Mouse (Mus musculus): ENCODE data around the gene Pitpna. TPM values are rescaled to one million over a fixed set of nuclear protein-coding genes. Genes with fewer than 3 reads are reported as not detected.
"Not testable (repeated sequence)": the region's sequence is repeated elsewhere in the genome, so short reads cannot be mapped to it uniquely, and the experiment has no call there.

The Pitpna gene
- total RNA-seq, 4 experiments from 2014 or later: 153 to 214 (median 207) TPM

DNA sequence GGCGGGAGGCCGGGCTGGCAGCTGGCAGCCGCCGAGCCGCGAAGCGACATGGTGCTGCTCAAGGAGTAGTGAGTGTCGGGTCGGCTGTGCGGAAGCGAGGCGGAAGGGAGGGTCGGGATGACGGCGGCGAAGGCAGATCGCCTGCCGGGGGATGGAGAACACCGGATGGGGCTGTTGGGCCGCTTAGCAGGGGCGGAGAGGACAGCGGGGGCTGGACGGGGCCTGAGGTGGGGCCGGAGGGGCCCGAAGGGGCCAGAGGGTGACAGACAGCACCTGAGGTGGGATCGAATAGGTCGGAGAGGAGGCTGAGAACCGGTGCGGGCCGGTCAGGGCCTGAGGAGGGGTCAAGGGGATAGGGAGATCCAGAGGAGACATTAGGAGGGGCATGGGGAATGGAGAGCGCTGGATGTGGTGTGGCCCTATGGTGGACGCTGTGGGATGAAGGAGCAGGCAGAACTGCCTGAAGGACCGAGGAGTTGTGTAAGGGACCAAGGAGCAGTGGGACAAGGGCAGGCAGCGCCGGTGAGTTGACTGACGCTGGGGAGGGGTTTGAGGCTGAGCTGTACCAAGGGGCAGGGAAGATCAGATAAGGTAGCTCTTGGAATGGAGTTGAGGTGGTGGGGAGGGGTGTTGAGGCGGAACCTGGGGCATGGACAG, 516 bp downstream of the Pitpna start:
- DNase-seq (ENCODE audit: low spot score in 2 of 2): no peak

DNA sequence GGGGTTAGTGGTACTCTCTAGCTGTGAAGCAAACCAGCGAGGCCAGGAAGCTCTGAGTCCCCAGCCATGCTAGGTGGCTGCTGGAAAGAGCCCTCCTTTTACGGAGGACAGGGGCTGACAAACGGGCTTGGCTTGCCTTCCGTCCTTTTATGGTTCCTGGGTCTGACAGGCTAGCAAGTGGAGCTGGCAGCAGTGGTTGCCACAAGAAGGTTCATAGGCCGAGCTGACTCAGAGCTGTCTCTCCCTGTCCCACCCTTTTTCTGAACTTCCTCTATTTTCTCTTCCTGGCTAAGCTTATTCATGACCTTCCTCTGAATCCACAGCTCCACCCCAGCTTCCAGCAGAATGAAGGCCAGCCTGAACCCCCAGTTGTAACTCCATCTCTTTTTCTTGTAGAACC, 4.7 kb downstream of the Pitpna start:
- no peak for DNase-seq (ENCODE audit: low spot score in 2 of 2)

DNA sequence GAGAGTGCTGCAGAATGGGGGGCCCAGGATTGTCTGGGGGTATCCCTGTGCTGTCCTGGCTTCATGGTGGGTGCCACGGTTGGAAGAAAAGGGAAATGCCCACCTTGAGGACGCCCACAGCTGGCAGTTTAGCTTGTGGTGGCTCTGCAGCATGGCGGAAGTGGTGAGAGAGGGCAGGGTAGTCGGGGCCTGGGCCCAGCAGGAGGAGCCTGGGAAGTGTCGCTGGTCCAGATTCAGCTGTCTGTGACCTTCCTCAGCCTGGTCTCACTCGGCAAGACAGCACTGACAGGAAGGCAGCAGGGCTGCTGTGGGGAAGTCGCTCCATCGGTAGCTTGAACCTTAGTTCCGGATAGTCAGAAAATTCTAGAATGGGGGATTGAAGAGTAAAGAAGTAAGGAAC, 6.5 kb downstream of the Pitpna start:
- DNase-seq (ENCODE audit: low spot score in 2 of 2): no peak

DNA sequence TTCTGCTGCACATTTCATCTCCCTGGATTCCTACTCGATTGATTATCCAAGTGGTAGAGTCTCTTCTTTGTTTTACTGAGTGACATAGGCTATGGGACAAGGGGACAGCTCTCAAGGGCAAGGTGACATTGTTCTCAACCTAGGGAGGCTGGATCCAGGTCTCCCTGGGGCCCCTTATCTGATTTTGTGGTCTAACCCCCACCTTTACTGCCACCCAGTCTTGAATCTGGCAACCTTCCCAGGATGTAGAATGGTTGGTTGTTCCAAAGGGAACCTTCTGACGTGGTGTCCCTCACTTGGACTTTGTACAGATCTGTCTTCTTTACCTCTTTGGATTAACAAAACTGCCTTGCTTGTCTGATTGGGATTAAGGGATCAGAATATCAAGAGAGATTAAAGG, 7.5 kb downstream of the Pitpna start:
- DNase-seq (ENCODE audit: low spot score in 2 of 2): no peak

DNA sequence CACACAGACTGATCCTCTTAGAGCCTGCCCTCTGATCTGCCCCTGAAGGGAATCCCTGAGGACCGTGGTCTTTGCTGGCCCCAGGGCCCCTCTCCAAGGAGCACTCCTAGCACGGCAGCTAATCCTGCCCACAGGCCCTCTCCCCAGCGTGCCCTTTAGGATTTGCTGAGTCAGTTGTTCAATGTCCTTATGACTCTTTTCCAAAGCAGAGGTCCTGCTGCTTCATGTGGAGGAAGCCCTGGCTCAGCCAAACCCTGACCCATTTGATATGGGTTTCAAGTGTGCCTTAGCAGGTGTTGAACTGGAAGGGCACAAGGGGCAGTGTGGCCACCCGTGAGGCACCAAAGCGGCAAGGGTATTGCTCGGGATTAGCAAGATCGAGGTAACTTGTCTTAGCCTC, 7.9 kb downstream of the Pitpna start:
- DNase-seq (ENCODE audit: low spot score in 2 of 2): peak; percentile 39 to 65

DNA sequence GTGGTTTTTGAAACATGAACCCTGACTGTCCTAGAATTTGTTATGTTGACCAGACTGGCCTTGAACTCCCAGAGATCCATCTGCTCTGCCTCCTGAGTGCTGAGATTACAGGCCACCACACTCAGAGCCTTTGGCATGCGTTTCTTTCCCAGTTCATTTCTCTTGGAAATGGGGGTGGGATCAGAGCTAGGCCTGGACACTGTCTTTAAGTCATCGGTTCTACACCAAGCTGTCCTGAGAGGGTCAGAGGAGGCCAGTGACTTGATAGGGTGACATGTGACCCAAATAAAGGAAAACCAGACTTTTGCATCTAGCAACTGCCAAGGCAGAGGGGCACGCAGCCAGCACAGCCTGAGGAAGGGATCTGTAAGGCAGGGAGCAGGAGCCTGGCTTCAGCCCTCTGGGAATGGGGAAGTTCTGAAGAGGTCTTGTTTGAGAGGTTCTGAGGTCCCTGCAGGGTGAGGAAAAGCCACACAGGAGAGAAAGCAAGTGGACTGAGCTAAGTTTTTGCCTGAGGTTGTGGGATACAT, 8.9 kb downstream of the Pitpna start:
- DNase-seq (ENCODE audit: low spot score in 2 of 2): peak; percentile 57 to 71

DNA sequence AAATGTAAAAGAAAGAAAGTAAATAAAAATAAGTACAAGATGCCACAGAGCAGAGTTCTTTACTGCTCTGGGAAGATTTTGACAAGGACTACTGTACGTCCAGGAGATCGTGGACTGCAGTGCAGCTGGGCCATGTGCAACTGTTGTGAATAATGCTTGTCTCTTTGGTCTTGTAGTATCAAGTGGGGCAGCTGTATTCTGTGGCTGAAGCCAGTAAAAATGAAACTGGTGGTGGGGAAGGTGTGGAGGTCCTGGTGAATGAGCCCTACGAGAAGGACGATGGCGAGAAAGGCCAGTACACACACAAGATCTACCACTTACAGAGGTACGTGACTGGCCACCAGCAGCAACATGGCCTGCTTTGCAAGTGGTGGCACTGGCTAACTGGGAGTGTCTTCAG, 10.1 kb downstream of the Pitpna start:
- DNase-seq (ENCODE audit: low spot score in 2 of 2): no peak

DNA sequence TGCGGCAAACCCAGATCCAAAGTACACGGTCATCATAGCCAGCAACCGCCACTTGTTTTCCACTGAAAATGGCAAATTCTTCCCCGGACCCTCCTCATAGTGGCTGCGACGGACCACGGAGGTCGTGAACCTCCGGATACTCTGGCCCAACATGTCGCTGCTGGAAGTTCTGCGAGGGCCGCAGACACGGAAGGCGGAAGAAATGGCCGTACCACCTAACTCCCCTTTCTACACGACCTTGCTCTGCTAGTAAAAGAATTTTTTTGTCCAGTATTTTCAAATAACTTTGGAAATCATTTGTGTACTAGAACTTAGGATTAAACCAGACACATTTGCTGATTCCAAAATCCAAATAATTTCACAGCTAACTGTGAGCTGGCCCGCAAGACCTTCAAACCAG, 11.9 kb downstream of the Pitpna start:
- DNase-seq (ENCODE audit: low spot score in 2 of 2): not testable (repeated sequence)

DNA sequence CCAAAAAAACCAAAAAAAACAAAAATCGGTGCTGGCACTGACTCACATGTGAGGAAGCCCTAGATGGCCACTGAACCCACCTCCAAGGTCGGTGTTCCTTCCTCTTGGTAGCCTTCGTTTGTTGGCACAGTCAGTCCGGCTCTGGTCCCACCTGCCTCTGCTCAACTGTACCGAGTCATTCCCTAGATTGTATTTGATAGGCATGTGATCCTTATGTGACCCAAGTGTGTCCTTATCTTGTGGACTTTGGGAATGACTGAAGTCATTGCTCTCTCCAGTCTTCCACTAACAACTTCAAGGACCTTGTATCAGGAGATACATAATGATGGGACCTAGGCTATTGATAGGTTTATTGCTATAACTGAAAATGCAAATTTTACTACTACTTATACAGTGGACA, 16.9 kb downstream of the Pitpna start:
- DNase-seq (ENCODE audit: low spot score in 2 of 2): no peak

DNA sequence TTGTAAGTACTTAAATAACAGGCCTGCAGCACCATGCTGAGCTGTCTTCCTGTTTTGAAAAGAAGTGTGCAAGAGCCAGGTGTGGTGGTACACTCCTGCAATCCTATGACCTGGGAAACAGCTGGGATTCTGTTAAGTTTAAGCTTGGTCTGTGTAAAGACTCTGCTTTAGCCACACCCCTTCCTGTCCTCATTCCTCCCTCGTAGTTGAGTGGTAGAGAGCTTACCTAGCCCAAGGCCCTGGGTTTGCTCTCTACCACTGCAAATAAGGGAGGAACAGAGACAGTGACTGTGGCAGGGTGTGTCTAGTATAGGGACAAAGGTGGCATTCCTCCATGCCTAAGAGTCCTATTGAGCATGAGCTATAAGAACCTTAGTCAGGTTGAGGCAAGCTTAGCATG, 17.4 kb downstream of the Pitpna start:
- no peak for DNase-seq (ENCODE audit: low spot score in 2 of 2)

DNA sequence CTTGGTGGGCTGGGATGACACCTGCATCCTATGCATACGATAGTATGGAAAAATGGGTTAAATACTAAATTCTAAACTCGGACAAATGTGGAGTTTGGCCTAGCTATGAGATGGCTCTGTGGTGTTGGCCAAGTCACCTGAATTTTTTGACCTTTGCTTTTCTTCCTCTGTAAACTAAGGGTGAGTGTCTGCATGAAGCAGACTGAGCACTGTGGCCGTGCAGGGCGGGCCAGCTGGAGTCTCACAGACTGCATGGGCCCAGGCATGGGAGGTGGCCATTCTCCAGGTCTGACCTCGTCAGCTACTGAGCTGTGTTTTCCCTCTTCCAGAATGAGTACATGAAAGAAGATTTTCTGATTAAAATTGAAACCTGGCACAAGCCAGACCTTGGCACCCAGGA, 20.9 kb downstream of the Pitpna start:
- DNase-seq (ENCODE audit: low spot score in 2 of 2): no peak

DNA sequence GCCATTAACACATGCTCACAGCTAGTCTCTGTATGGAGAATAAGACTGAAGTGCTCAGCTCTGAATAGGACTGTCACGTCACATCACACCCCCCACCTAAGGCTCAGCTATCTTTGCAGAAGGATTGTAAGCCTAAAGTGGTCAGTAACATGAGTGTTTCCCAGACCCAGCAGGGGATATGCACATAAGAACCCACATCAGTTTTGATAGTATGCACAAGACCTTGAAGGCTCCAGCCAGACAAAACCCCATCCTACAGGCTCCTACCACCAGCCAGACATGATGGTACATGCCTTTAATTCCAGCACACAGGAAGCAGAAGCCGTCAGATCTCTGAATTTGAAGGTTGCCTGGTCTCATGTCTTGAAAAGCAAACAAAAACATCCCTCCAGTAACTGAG, 22.1 kb downstream of the Pitpna start:
- no peak for DNase-seq (ENCODE audit: low spot score in 2 of 2)

DNA sequence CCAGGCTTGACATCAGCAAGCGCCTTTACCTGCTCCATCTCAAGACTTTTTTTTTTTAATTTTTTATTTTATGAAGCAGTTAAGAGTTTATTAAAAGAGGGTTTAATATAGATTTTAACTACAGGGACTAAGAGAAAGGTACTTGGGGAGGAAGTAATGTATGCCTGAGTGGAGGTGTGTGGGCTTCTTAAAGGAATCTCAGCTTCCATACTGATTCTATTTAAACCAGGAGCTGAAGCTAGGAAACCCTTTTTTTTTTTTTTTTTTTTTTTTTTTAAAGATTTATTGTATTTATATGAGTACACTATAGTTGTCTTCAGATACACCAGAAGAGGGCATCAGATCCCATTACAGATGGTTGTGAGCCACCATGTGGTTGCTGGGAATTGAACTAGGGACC, 26.9 kb downstream of the Pitpna start:
- no peak for DNase-seq (ENCODE audit: low spot score in 2 of 2)

DNA sequence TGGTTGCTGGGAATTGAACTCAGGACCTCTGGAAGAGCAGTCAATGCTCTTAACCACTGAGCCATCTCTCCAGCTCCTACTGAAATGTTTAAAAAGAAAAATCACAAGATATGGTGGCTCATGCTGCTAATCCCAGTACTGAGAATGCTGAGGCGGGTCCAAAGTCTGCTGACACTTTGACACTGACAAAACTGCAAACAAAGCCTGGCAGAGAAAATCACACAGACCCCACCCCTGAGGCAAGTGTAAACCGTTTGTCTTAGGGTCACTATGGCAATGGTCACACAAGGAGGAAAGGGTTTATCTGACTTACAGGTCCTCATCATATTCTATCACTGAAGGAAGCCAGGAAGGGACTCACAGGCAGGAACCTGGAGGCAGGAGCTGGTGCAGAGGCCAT, 27.7 kb downstream of the Pitpna start:
- no peak for DNase-seq (ENCODE audit: low spot score in 2 of 2)

DNA sequence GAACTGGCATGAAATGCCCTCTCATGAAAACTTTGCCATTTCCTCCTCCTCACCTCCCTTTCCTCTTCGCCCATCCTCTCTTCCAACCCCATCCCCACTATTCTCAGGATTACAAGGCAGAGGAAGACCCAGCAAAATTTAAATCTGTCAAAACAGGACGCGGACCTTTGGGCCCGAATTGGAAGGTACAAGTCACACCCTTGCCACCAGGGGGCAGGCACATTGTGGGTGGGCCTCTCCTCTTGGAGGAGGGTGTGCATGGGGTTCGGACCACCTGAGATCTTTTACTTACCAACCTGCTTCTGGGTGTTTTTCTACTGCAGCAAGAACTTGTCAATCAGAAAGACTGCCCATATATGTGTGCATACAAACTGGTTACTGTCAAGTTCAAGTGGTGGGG, 31.2 kb downstream of the Pitpna start:
- DNase-seq (ENCODE audit: low spot score in 2 of 2): no peak

DNA sequence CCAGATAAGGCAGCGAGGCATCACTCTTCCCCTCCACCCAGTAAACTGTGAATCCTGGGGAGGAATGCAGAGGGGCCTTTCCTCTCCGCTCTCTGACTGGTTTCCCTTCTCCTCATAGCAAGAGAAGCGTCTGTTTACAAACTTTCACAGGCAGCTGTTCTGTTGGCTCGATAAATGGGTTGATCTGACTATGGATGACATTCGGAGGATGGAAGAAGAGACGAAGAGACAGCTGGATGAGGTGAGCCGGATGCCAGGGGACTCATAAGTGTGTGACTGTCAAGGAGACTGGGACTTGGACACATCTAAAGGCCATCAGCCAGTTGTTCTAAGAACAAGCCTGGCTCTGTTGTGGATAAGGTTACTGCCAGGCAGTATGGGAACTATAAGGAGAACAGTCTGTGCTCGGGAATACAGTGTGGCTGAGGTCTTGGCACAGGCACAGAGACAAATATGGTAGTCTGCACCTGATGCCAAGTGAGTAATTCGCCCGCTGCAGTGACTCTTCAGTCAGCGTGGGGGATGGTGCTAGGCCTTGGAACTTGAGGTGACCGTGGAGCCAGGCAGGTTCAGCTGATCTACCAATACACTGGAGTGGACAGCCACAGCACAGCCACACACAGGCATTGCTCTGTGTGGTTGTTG, 32.4 kb downstream of the Pitpna start:
- DNase-seq (ENCODE audit: low spot score in 2 of 2): peak; percentile 79 to 82

DNA sequence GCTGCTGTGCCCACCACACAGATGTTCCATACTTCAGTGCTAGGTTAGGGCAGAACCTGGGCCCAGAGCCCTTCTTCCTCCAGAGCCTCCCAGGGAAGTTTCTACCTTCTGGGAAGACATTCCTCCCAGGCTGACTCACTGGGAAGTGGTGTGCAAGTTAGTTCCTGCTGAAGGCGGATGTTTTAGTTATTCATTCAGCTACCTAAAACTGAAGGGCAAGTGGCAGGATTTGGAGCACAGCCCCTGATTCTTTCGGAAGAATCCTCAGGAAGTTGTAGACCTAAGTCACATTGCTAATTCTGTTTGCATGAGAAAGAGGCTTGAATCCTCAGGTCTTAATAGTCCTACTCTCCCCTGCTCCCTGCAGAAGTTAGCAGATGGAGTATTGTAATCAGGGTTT, 33.5 kb downstream of the Pitpna start:
- no peak for DNase-seq (ENCODE audit: low spot score in 2 of 2)

DNA sequence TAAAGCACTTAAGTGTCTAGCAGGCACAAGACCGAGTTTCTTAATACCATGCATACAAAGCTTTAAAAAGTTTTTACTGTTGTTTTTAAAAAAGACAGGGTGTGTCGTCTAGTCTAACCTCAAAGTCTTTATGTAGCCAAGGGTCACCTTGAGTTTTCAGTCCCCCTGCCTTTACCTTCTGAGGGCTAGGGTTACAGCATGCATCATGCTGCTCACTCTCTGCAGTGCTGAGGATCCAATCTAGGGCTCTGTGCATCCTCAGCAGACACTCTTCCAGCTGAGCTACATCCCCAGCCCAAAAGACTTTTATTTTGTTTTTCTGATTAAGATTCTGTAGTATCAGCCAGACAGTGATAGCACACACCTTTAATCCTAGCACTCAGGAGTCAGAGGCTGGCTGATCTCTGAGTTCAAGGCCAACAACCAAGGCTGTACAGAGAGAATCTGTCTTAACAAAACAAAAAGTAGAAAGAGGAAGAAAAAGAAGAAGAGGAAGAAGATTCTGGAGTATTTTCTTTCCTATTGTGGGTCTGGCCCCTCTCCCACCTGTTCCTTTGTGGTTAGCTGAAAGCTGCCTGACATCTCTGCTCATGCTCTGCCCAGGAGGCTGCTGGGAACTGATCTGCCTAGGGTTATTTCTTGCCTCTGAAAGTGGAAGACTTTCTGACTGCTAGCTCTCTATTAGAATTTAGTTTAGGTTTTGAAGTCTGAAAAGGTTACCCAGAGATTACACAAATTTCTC, 34.9 kb downstream of the Pitpna start:
- DNase-seq (ENCODE audit: low spot score in 2 of 2): no peak

DNA sequence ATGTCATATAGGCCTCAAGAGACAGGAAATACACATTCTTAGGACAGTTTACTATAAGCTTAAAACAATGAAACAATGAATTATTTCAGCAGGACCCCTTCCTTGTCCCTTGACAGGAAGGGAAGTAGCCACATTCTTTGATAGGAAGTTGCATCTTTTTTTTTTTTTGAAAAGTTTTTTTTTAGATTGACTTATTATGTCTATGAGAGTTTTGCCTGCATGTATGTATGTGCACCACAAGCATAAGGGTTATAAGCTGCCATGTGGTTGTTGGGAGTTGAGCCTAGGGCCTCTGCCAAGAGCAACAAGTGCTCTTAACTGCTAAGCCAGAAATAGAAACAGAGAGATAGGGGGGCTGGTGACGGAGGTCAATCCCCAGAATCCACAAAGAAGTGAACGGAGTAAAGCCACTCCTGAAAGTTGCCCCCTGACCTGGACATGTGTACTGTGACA, 36.2 kb downstream of the Pitpna start:
- no peak for DNase-seq (ENCODE audit: low spot score in 2 of 2)

DNA sequence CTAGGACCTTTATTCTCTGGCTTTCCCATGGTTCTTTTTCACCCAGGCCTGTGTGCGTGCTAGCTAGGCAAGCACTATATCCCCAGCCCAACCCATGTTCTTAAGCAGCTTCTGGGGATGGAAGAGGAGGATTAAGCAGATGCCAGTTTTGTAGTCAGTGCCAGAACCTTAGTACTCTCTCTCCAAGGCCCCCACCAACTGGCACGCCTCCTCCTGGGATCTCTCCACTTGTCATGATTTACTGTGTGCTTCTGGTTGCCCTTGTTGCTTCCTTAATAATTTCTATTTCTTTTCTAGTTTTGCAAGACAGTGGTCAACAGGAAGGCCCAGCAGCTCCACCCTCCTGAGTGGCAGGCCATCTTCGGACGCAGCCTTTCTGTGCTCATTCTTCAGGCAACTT, 37.9 kb downstream of the Pitpna start:
- no peak for DNase-seq (ENCODE audit: low spot score in 2 of 2)

DNA sequence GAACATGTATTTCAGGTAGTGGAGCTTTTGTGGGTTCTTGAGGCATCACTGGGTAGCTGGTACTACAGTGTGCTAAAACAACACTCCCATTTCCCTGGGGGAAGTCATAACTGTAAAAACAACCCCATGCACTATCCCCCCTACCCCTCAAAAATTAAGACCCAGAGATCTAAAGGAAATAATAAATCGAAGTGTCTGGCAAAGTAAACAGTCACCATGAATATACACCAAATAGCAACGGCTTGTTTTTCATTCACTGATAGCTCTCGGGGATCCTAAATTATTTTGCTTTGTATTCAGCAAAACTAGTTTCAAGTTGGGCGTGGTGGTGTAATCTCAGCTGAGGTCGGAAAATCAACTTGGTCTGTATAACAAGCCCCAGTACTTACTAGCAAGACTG, 42.2 kb downstream of the Pitpna start:
- no peak for DNase-seq (ENCODE audit: low spot score in 2 of 2)

DNA sequence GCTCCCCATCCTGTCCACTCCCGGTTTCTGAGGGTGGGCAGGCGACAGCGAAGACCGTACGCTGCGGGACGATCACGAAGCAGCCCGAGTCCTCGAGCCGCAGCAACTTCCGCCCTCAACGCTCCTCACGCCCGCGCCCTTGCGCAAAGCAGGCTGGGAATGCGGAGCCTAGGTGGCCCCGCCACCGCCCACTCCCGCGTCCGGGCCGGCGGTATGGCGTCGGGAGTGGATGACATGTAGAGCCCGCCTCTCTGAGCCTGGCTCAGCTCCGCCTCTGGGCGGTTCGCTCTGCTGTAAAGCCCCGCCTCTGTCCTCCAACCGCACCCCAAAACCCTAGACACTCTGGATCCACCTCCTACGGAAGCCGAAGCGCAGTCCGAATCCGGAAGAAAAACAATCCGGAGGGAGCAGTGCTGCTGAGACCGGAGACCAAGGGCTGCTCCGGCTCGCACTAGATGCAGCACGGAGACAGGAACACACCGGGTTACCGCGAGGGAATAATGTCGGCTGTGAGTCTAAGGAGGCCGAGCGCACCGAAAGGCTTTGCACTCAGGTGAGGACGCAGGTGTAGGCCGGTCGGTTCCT, 42.8 kb downstream of the Pitpna start, which contains the start of gene Inpp5k:
Gene Inpp5k, plus strand, starts transcription at position 344 of the 585 bp plus-strand sequence.
- DNase-seq (ENCODE audit: low spot score in 2 of 2): peak; percentile 94 to 96

All from gastrocnemius, adult 8-10 months (tissue).